Mouse (Mus musculus) hindbrain, embryonic 12.5 days (tissue): Measurements from ENCODE around the gene Patz1. TPM values are rescaled to one million over a fixed set of nuclear protein-coding genes. Genes with fewer than 3 reads are reported as not detected.

Experiments
- ATAC-seq: fragments of 200-750 bp; cut with Nextera tagmentation; 2 replicates; pipeline ENCODE4 v1.8.0; 2017; ENCODE audit warnings: moderate TSS enrichment; ENCODE audit not compliant: low FRiP score
- H3K27ac ChIP-seq: fragments of 300-500 bp; sonication (generic); 2 replicates; pipeline ENCODE4 v1.5.1; 2016; ENCODE audit warnings: mild to moderate bottlenecking
- H3K27me3 ChIP-seq: fragments of 300-500 bp; sonication (generic); 2 replicates; pipeline ENCODE4 v1.6.1; 2016; ENCODE audit warnings: mild to moderate bottlenecking
- H3K36me3 ChIP-seq: fragments of 300-500 bp; sonication (generic); 2 replicates; pipeline ENCODE4 v1.6.1; 2016; ENCODE audit warnings: mild to moderate bottlenecking
- H3K4me1 ChIP-seq: fragments of 300-500 bp; sonication (generic); 2 replicates; pipeline ENCODE4 v1.6.1; 2016
- H3K4me2 ChIP-seq: fragments of 300-500 bp; sonication (generic); replicated peaks from 2 replicates; pipeline ENCODE4 v1.6.1; 2016; ENCODE audit warnings: mild to moderate bottlenecking
- H3K4me3 ChIP-seq: fragments of 300-500 bp; sonication (generic); 2 replicates; pipeline ENCODE4 v1.5.1; 2016; ENCODE audit warnings: mild to moderate bottlenecking
- H3K9ac ChIP-seq: fragments of 300-500 bp; sonication (generic); 2 replicates; pipeline ENCODE4 v1.6.1; 2016; ENCODE audit warnings: mild to moderate bottlenecking, moderate library complexity
- H3K9me3 ChIP-seq: fragments of 300-500 bp; sonication (generic); replicated peaks from 2 replicates; pipeline ENCODE4 v1.6.1; 2016; ENCODE audit warnings: mild to moderate bottlenecking
- WGBS: fragments of 180-500 bp; shearing (Covaris S2); methylation state at CpG from one replicate; pipeline ENCODE4 v1.1.7; 2016; 5-methylcytosine and 5-hydroxymethylcytosine counted together
- polyA plus RNA-seq: library from polyadenylated mRNA; unstranded; fragments of >200 nt; fragmentation: Nextera tagmentation; extraction: Ambion mirVana; gene quantifications from 2 replicates; pipeline ENCODE4 v1.2.1, GENCODE M21; 2016

Patz1 gene
- polyA plus RNA-seq, 1 experiment from 2014 or later, result 119 TPM

DNA sequence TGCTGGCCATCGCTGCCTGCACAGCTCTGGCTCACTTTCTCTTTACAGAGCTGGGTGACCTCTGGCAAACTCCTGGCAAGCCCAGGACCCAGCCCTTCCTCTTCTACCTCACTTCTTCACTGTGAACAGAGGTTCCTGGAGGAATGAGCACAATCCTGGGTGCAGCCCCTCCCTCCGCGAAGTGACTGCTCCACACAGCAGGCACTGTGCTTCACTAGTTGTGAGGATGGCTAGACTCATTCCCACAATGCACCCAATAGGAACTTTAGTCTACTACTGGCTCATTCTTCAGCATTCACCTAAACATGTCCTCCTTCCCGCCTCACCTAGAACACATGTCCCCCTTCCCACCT is 60.6 kb downstream of the Patz1 start:
- no peak for ATAC-seq
- H3K9ac ChIP-seq, result no peak overlapping the region
- no peak overlapping the region for H3K27ac ChIP-seq
- peaks cover 17% of the 10 kb centered on the region for H3K4me1 ChIP-seq
- peaks cover 88% of the 10 kb centered on the region for H3K36me3 ChIP-seq
- H3K9me3 ChIP-seq, result no peaks in the 10 kb centered on the region
- H3K4me2 ChIP-seq, result no peak overlapping the region
- WGBS, result 77% methylated on average over 4 of the region's 4 CpGs
- no peak overlapping the region for H3K4me3 ChIP-seq
- H3K27me3 ChIP-seq, result no peaks in the 10 kb centered on the region

DNA sequence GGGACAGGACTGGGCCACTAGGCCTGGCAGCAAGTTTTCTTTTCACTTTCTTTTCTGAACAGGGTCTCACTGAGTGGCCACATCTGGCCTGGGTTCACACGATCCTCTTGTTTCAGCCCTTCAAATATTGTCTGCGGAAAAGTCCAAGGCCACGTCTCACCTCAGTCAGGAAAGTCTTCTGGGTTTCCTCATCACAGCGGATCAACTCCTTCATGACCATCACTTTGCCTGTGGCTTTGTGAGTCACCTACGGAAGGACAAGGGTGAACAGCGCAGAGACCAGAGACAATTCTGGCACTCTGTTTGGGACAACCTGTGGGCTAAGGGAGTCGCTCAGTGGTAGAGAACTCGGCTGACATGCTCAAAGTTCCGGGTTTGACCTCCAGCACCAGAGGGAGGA is 63.5 kb downstream of the Patz1 start:
- WGBS, result 91% methylated on average over 9 of the region's 9 CpGs
- H3K27me3 ChIP-seq, result no peaks in the 10 kb centered on the region
- no peak overlapping the region for H3K9ac ChIP-seq
- H3K4me3 ChIP-seq, result no peak overlapping the region
- H3K27ac ChIP-seq, result no peak overlapping the region
- H3K9me3 ChIP-seq, result no peaks in the 10 kb centered on the region
- peaks cover 17% of the 10 kb centered on the region for H3K4me1 ChIP-seq
- no peak overlapping the region for H3K4me2 ChIP-seq
- ATAC-seq, result no peak
- peaks cover 83% of the 10 kb centered on the region for H3K36me3 ChIP-seq

GRCm38 (mm10) chr11:3352990-3353585 is 64.4 kb downstream of the Patz1 start:
- Histone ChIP-seq H3K9ac (no peak overlapping the region), H3K27me3 (no peaks in the 10 kb centered on the region), H3K4me3 (no peak overlapping the region), H3K36me3 (peaks cover 83% of the 10 kb centered on the region), H3K9me3 (no peaks in the 10 kb centered on the region), H3K4me2 (no peak overlapping the region), H3K4me1 (peaks cover 13% of the 10 kb centered on the region), H3K27ac (no peak overlapping the region)
- ATAC-seq, result no peak
- WGBS, result 52% methylated on average over 18 of the region's 18 CpGs

Other genes with a start within 250 kb of the Patz1 start
- gene Sfi1, start 95.4 kb upstream of the Patz1 start, polyA plus RNA-seq, result 17.2 and 18.6 TPM in 2 replicates
- 58.8 and 64.6 TPM in 2 replicates for gene Eif4enif1, start 86.5 kb upstream of the Patz1 start, polyA plus RNA-seq
- 240 and 245 TPM in 2 replicates for gene Drg1, start 22.5 kb upstream of the Patz1 start, polyA plus RNA-seq
- gene Pik3ip1, start 41.5 kb downstream of the Patz1 start, polyA plus RNA-seq, result 19.9 and 22.0 TPM in 2 replicates
- 114 and 116 TPM in 2 replicates for gene Limk2, start 120.3 kb downstream of the Patz1 start, polyA plus RNA-seq
- 38.5 and 43.0 TPM in 2 replicates for gene Rnf185, start 163.5 kb downstream of the Patz1 start, polyA plus RNA-seq
- gene Pla2g3, start 199.4 kb downstream of the Patz1 start, polyA plus RNA-seq, result 0.81 and 1.2 TPM in 2 replicates
- 0.73 and 1.2 TPM in 2 replicates for gene Inpp5j, start 215.9 kb downstream of the Patz1 start, polyA plus RNA-seq
- 78.0 and 83.6 TPM in 2 replicates for gene Selenom, start 225.8 kb downstream of the Patz1 start, polyA plus RNA-seq